Mouse (Mus musculus) thymus, postnatal 14 days (tissue): ENCODE measurements around the gene Trim63.

Experiments used
- DNase-seq: peaks from one replicate; pipeline ENCODE4 v3.0.0; 2021

Gene Trim63

GRCm38 (mm10) chr4:134343071-134344031, 28.4 kb downstream of the Trim63 start, which contains the start of gene Slc30a2:
Gene Slc30a2, plus strand, starts transcription at chr4:134343181.
- DNase-seq = peak; percentile 30

- no peak for DNase-seq
Observed at GRCm38 (mm10) chr4:134344620-134345019, 29.7 kb downstream of the Trim63 start.

DNA sequence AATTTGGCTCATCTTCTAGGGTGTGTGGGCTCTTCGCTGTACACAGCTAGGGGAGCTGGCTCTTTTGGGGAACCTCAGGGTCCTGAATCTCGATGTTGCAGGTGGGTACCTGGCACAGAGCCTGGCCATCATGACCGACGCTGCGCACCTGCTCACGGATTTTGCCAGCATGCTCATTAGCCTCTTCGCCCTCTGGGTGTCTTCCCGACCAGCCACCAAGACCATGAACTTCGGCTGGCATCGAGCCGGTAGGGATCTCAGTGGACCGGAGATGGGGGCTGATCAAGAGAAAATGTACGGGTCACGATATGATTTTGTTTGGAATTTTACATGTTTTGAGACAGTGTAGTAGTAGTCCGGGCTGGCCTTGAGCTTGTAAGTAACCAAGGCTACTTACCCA, 30.9 kb downstream of the Trim63 start:
- DNase-seq = no peak

DNA sequence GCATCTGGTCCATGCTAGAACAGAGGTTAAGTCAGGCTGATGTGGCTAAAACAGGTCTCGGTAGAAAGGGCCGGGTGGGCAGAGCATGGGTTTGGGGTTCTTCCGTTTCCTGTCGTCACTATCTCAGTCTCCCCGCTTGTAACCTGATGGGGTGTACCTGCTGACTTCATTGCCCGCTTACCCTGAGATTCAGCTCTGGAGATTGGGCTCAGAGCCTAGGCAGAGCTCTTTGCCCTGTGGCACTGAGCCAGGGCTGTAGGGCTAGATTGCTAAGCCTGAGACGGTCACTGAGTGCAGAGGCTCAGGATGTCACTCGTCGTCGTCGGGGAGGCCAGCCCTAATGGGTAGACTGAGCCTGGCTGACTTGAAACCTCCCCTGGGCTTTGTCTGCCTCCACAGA, 33.2 kb downstream of the Trim63 start:
- no peak for DNase-seq

DNA sequence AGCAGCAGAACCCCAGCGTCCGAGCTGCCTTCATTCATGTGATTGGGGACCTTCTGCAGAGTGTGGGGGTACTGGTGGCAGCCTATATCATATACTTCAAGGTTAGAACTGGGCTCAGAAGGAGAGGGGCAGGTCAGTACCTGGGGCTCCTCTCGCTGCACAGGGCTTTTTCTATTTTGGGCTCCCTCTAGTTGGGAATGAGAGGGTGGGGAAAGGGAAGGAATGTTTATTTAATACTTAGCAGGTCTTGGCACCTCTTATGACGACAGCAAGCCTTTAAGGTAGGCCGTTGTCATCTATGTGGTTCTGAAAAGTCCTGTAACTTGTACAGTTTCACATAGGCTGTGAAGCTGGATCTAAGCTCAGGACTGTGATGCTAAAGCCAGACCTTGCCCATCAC, 33.6 kb downstream of the Trim63 start:
- no peak for DNase-seq

GRCm38 (mm10) chr4:134349829-134350228, 34.9 kb downstream of the Trim63 start:
- no peak for DNase-seq

DNA sequence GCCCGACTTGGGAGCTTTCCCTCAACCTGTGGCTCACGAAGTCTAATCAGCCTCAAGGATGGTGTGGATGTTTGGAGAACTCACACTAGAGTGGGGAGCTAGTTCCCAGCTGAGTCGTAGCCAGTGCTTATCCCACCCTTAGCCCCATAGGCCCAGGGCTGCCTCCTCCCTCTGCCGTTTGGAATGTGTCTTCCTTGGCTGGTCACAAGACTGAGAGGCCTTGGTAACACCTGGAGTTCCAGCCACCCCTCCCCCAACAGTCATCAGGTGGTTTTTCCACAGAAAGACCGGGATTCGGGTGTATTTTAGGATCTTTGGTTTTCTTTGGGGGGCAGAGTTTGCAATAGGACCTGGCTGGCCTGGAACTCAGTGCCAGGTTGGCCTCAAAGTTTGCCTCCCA, 35.7 kb downstream of the Trim63 start:
- no peak for DNase-seq

DNA sequence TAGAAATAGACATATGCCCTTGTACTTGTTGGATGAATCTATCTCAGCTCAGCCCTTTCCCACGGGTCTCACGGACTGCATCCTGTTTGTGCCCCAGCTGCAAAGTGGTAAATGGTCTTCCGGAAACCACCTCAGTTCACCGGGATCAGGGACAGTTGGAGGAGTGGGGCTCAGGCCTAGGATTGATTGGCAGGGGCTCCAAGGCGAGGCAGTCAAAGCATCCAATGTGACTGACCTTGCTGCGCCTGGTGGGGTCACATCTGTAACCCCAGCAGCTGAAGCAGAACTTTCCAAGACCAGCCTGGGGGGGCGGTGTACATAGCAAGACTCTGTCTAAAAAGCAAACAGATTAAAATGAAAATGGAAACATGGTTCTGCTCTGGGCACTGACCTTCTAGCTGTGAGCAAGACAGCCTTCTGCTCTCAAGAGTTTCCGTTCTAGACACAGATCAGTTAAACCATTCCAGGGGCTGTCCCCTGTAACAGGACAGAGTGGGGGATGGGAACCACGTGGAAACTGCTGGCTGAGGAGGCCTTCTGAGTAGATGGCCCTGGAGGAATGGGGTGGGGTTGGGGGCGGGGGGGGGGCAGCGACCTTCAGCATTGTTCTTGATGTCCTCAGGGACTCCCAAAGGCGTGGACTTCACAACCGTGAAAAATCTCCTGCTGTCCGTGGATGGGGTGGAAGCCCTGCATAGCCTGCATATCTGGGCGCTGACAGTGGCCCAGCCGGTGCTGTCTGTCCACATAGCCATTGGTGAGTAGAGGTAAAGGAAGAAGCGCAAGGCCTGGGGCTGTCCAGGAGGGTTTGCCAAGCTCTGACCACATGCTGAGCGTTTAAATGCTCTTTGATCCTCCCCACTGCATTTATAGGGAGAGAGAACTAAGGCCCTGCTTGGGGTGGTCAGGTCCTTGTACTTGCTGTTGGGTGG, 36.7 kb downstream of the Trim63 start:
- DNase-seq = no peak

- no peak for DNase-seq
Observed at GRCm38 (mm10) chr4:134352261-134352707, 37.4 kb downstream of the Trim63 start.

DNA sequence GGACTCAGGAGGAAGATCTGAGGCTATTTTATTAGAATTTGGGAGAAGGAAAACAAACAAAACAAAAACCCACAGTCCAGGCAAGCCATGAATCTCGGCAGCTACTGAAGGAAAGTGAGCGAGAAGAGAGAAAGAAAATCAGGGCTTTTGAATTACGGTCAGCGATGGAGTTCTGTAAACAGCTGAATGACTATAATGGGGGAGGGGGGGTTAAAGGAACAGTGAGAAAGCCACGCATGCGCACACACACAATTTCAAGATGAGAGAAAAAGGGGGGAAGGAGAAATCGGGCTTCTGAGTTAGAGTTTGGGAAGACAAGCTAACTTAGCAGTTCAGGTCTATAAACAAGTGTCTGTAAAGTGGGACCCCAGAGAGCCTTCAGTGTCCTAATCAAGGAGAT, 38.0 kb downstream of the Trim63 start:
- no peak for DNase-seq

DNA sequence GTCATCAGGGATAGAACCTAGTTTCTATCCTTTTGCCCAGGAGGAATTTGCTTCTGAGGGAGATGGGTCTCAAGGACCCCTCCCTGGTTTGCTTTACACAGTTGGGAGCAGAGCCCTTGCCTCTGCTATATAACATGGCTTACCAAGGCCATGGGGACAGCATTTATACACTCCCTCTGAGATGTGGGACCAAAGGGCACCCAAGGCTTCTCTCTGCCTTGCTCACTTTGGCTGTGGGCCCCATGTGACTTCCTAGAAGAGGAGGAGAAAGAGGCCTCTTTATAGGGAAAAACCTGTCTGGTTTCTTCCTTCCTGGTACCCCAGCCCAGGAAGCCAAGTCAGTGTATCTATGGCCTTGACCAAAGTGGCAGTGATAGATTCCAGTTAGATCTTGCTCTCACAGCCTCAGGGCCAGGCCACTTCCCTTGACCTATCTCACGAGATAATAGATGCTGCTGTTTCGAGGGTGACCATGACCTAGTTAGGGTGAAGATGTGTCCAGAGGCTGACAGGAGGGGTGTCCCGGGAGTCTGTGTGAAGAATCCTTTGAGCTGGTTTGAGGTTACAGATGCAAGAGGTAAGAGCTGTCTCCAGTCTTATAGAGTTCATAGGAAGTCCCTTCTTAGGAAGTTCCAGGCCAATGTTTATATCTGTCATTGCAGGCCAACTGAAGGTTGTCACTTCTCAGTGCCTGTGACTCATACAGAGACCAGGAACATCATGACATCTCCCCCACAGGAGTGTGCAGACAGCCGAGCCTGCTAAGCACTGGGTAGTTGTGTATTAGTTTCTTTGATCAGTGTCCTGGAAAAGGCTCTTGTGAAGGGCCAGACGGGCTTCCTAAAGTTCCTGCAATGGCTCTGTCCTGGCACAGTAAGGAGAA, 38.8 kb downstream of the Trim63 start:
- no peak for DNase-seq

- no peak for DNase-seq
Observed at GRCm38 (mm10) chr4:134355841-134356452, 41.0 kb downstream of the Trim63 start.

- DNase-seq = peak; percentile 73
Observed at GRCm38 (mm10) chr4:134356591-134357460, 41.9 kb downstream of the Trim63 start.

GRCm38 (mm10) chr4:134357461-134357771, 42.5 kb downstream of the Trim63 start:
- no peak for DNase-seq

DNA sequence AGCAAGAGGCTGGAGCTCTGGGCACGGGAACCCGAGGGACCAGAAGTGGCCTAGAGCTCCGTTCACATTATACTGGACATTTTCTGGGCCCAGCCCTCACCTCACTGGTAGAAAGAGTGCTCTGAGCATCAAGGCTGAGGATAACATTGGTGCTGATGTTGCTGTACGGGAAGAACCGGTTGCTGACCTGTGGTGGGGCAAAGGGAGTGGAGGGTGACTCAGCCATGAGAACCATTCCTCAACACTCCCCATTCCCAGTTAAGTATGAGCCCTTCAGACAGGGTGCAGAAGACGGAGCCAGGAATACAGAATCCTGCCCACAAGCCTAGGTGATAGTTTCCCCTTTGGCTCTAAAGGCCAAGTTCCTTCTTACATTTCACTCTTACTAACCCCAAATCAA, 44.7 kb downstream of the Trim63 start:
- no peak for DNase-seq

DNA sequence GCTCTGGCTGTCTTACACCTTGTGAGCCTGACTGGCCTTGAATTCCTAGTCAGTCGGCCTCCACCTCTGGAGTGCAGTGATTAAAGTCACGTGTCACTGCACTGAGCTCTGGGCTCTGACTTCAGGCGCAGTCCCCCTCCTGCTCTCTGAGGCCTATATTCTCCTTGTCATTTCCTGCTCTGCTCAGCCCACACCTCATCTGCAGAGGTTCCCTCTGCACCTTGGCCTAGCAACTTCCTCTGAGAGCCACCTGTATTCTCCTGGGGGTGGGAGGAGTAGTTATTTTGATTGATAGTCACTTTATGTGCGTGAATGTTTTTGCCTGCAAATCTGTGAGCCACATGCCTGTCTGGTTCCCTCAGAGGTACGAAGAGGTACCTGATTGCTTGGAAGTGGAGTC, 46.3 kb downstream of the Trim63 start:
- no peak for DNase-seq

- no peak for DNase-seq
Observed at GRCm38 (mm10) chr4:134362124-134362523, 47.2 kb downstream of the Trim63 start.

GRCm38 (mm10) chr4:134362586-134362985, 47.7 kb downstream of the Trim63 start:
- peak; percentile 85 for DNase-seq

- no peak for DNase-seq
Observed at GRCm38 (mm10) chr4:134365280-134365679, 50.4 kb downstream of the Trim63 start.

- no peak for DNase-seq
Observed at GRCm38 (mm10) chr4:134370649-134371221, 55.8 kb downstream of the Trim63 start.
